Mouse (Mus musculus) midbrain, postnatal 0 days (tissue): ENCODE results near the gene Slc34a2. TPM values are rescaled to one million over a fixed set of nuclear protein-coding genes. Genes with fewer than 3 reads are reported as not detected.

ENCODE experiments used
- ATAC-seq: fragments of 200-750 bp; cut with Nextera tagmentation; 2 replicates; pipeline ENCODE4 v1.8.0; 2017; ENCODE audit warnings: moderate number of reproducible peaks, mild to moderate bottlenecking, moderate TSS enrichment, moderate library complexity; ENCODE audit not compliant: low FRiP score
- DNase-seq: peaks from one replicate; pipeline ENCODE4 v3.0.0-alpha.2; 2015; ENCODE audit warnings: low spot score
- H3K27ac ChIP-seq: fragments of 300-500 bp; sonication (generic); 2 replicates; pipeline ENCODE4 v1.5.1; 2014; ENCODE audit warnings: low read depth, mild to moderate bottlenecking, low read length, mixed read lengths
- H3K27me3 ChIP-seq: fragments of 300-500 bp; sonication (generic); 2 replicates; pipeline ENCODE4 v1.6.1; 2014; ENCODE audit warnings: low read length, control low read depth, mixed read lengths; ENCODE audit not compliant: insufficient read depth
- H3K36me3 ChIP-seq: fragments of 300-500 bp; sonication (generic); 2 replicates; pipeline ENCODE4 v1.6.1; 2014; ENCODE audit warnings: low read length, control low read depth, mixed read lengths; ENCODE audit not compliant: insufficient read depth
- H3K4me1 ChIP-seq: fragments of 300-500 bp; sonication (generic); 2 replicates; pipeline ENCODE4 v1.6.1; 2014; ENCODE audit warnings: mild to moderate bottlenecking, control low read depth, antibody characterized with exemption, low read length, mixed read lengths; ENCODE audit not compliant: insufficient read depth
- H3K4me2 ChIP-seq: fragments of 300-500 bp; sonication (generic); 2 replicates; pipeline ENCODE4 v1.6.1; 2014; ENCODE audit warnings: low read depth, mild to moderate bottlenecking, low read length, mixed read lengths; ENCODE audit not compliant: poor library complexity, severe bottlenecking
- H3K4me3 ChIP-seq: fragments of 300-500 bp; sonication (generic); 2 replicates; pipeline ENCODE4 v1.5.1; 2014; ENCODE audit warnings: low read depth, mild to moderate bottlenecking, low read length, moderate library complexity
- H3K9ac ChIP-seq: fragments of 300-500 bp; sonication (generic); replicated peaks from 2 replicates; pipeline ENCODE4 v1.6.1; 2014; ENCODE audit warnings: mild to moderate bottlenecking, low read length, moderate library complexity, mixed read lengths; ENCODE audit not compliant: poor library complexity, severe bottlenecking
- H3K9me3 ChIP-seq: fragments of 300-500 bp; sonication (generic); 2 replicates; pipeline ENCODE4 v1.6.1; 2016; ENCODE audit warnings: low read length, control low read depth
- CTCF ChIP-seq: IDR thresholded peaks from 2 replicates; pipeline ENCODE4 v1.5.1; 2016; ENCODE audit warnings: antibody characterized with exemption, mild to moderate bottlenecking
- WGBS: fragments of 180-500 bp; shearing (Covaris S2); extraction: QIAGEN DNeasy Blood & Tissue Kit; methylation state at CpG from one replicate; pipeline ENCODE4 v1.1.7; 2014; 5-methylcytosine and 5-hydroxymethylcytosine counted together
- polyA plus RNA-seq: library from polyadenylated mRNA; unstranded; fragments of >200 nt; fragmentation: Nextera tagmentation; extraction: Ambion mirVana; gene quantifications from 2 replicates; pipeline ENCODE4 v1.2.1, GENCODE M21; 2015
- total RNA-seq: library from RNA; depleted of rRNA; stranded (reverse); fragments of >200 nt; gene quantifications from 2 replicates; pipeline ENCODE4 v1.2.3, GENCODE M21; 2014

The Slc34a2 gene
- total and polyA plus RNA-seq, 2 experiments from 2014 or later = 0.15 to 0.77 TPM

DNA sequence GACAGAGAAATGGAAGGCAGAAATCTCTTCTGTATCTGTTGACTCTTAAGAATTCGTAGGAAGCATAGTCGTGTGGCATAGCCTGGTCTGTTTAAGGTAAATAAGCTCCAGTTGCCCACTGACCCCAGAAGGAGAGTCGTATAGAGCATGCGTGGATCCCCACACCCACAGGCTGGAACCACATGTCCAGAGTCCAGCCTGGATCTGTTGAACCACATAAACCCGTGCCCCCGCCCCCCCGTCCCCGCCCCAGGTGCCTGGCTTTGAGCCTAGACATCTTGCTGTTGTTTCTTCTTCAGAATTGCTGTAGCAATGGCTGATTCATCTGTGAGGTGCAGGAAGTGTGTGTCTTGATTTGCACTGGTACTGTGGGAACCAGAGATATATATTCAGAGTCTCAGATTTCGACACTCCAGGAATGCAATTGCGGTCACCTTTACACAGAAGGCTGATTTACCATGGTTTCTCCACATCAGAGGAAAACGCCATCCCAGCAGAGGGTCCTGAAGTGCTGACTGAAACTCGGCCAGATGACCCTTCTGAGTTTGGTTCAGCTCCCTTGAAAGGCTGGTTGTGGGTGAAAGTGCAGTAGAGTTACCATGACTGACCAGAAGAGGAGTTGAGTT lies 64.1 kb downstream of the Slc34a2 start:
- Histone ChIP-seq H3K27ac (no peak overlapping the region), H3K27me3 (no peaks in the 10 kb centered on the region), H3K9me3 (peaks cover 4% of the 10 kb centered on the region; the same call in 1 of the 2 replicates), H3K9ac (no peak overlapping the region), H3K4me1 (no peaks in the 10 kb centered on the region), H3K36me3 (no peaks in the 10 kb centered on the region), H3K4me3 (no peak overlapping the region), H3K4me2 (no peak overlapping the region)
- DNase-seq (no peak), ATAC-seq (no peak)
- 81% methylated on average over 12 of the region's 12 CpGs for WGBS
- TF ChIP-seq CTCF = no peak

GRCm38 (mm10) chr5:53104177-53104855 lies 66.4 kb downstream of the Slc34a2 start:
- WGBS = 73% methylated on average over 13 of the region's 13 CpGs
- peaks cover 4% of the 10 kb centered on the region; the same call in 1 of the 2 replicates for H3K9me3 ChIP-seq
- H3K27ac ChIP-seq = no peak overlapping the region
- TF ChIP-seq CTCF = no peak
- H3K9ac ChIP-seq = no peak overlapping the region
- no peak for ATAC-seq
- H3K4me2 ChIP-seq = no peak overlapping the region
- peaks cover 3% of the 10 kb centered on the region; the same call in 1 of the 2 replicates for H3K36me3 ChIP-seq
- H3K27me3 ChIP-seq = no peaks in the 10 kb centered on the region
- DNase-seq = no peak
- H3K4me1 ChIP-seq = no peaks in the 10 kb centered on the region
- no peak overlapping the region for H3K4me3 ChIP-seq

DNA sequence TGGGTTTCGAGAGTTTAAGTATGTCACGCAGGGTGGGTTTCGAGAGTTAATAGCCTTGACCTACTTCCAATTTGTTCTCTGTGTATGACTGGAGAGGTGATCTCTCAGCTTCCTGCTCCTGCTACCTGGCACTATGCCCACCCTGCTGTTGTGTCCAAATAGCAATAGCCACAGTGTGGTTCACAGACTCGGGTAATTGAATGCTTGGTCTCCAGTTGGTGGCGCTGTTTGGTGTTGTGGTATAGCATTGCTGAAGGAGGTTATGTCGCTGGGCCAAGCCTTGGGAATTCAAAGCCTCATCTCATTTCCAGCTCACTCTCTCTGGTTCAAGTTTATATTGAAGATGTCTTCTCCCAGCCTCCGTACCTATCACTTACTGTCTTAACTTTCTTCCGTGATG lies 67.8 kb downstream of the Slc34a2 start:
- H3K9ac ChIP-seq = no peak overlapping the region
- peaks cover 2% of the 10 kb centered on the region; the same call in 1 of the 2 replicates for H3K4me1 ChIP-seq
- H3K4me3 ChIP-seq = no peak overlapping the region
- H3K36me3 ChIP-seq = peaks cover 3% of the 10 kb centered on the region; the same call in 1 of the 2 replicates
- no peaks in the 10 kb centered on the region for H3K27me3 ChIP-seq
- peak; percentile 52 for TF ChIP-seq CTCF
- no peaks in the 10 kb centered on the region for H3K9me3 ChIP-seq
- WGBS = 71% methylated on average over 8 of the region's 8 CpGs
- no peak overlapping the region for H3K27ac ChIP-seq
- no peak overlapping the region for H3K4me2 ChIP-seq
- ATAC-seq = no peak
- peak; percentile 72 for DNase-seq

GRCm38 (mm10) chr5:53106125-53106524 lies 68.2 kb downstream of the Slc34a2 start:
- no peak overlapping the region for H3K9ac ChIP-seq
- peaks cover 3% of the 10 kb centered on the region; the same call in 1 of the 2 replicates for H3K36me3 ChIP-seq
- no peaks in the 10 kb centered on the region for H3K9me3 ChIP-seq
- peaks cover 3% of the 10 kb centered on the region; the same call in 1 of the 2 replicates for H3K4me1 ChIP-seq
- 82% methylated on average over 4 of the region's 4 CpGs for WGBS
- ATAC-seq (no peak), DNase-seq (no peak)
- H3K4me2 ChIP-seq = no peak overlapping the region
- H3K27me3 ChIP-seq = no peaks in the 10 kb centered on the region
- TF ChIP-seq CTCF = no peak
- no peak overlapping the region for H3K27ac ChIP-seq
- no peak overlapping the region for H3K4me3 ChIP-seq

- H3K4me1 ChIP-seq = peaks cover 3% of the 10 kb centered on the region; the same call in 1 of the 2 replicates
- H3K36me3 ChIP-seq = peaks cover 3% of the 10 kb centered on the region; the same call in 1 of the 2 replicates
- H3K4me3 ChIP-seq = no peak overlapping the region
- no peak for ATAC-seq
- H3K4me2 ChIP-seq = no peak overlapping the region
- no peak for TF ChIP-seq CTCF
- H3K27ac ChIP-seq = no peak overlapping the region
- no peak for DNase-seq
- H3K27me3 ChIP-seq = no peaks in the 10 kb centered on the region
- no peak overlapping the region for H3K9ac ChIP-seq
- no peaks in the 10 kb centered on the region for H3K9me3 ChIP-seq
- WGBS = 58% methylated on average over 4 of the region's 4 CpGs
These were observed 68.8 kb downstream of the Slc34a2 start for GRCm38 (mm10) chr5:53106731-53107130.

DNA sequence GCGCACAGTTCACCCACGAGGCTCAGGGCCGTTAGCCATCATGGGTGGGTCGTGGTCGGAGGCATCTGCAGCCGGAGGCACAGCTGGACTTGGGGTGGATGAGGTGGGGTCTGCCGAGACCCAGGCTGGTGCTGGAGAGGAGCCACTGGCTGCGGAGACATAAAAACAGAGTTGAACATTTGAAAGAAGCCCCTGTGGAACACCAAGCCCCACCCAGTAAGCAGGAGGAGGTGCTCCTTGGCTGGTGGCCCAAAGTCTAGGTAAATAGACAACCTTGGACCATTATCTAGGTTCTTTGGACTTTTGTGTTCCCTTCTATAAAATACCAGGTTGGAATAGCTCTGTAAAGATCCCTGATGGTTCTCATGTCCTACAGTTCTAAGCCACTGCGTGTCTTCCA lies 70.1 kb downstream of the Slc34a2 start:
- Histone ChIP-seq H3K27me3 (no peaks in the 10 kb centered on the region), H3K4me3 (no peak overlapping the region), H3K9ac (no peak overlapping the region), H3K36me3 (peaks cover 3% of the 10 kb centered on the region; the same call in 1 of the 2 replicates), H3K27ac (no peak overlapping the region), H3K4me1 (peaks cover 3% of the 10 kb centered on the region; the same call in 1 of the 2 replicates), H3K9me3 (no peaks in the 10 kb centered on the region), H3K4me2 (no peak overlapping the region)
- TF ChIP-seq CTCF = no peak
- DNase-seq (no peak), ATAC-seq (no peak)
- WGBS = 86% methylated on average over 9 of the region's 9 CpGs
